Mouse (Mus musculus) liver, embryonic 13.5 days (tissue): ENCODE measurements around the gene Slit3. TPM values are rescaled to one million over a fixed set of nuclear protein-coding genes. Genes with fewer than 3 reads are reported as not detected.

Experiments
- ATAC-seq: fragments of 200-750 bp; cut with Nextera tagmentation; 2 replicates; pipeline ENCODE4 v1.8.0; 2017; ENCODE audit warnings: low read depth, mild to moderate bottlenecking, moderate number of reproducible peaks, moderate library complexity
- DNase-seq: peaks from one replicate; pipeline ENCODE4 v3.0.0; 2022
- H3K27ac ChIP-seq: fragments of 300-500 bp; sonication (generic); 2 replicates; pipeline ENCODE4 v1.5.1; 2015; ENCODE audit warnings: moderate library complexity, mild to moderate bottlenecking, inconsistent platforms
- H3K27me3 ChIP-seq: fragments of 300-500 bp; sonication (generic); 2 replicates; pipeline ENCODE4 v1.6.1; 2015; ENCODE audit warnings: mild to moderate bottlenecking, inconsistent platforms
- H3K36me3 ChIP-seq: fragments of 300-500 bp; sonication (generic); 2 replicates; pipeline ENCODE4 v1.6.1; 2015; ENCODE audit warnings: mild to moderate bottlenecking, inconsistent platforms
- H3K4me1 ChIP-seq: fragments of 300-500 bp; sonication (generic); replicated peaks from 2 replicates; pipeline ENCODE4 v1.6.1; 2015; ENCODE audit warnings: inconsistent platforms
- H3K4me2 ChIP-seq: fragments of 300-500 bp; sonication (generic); 2 replicates; pipeline ENCODE4 v1.6.1; 2015; ENCODE audit warnings: inconsistent platforms, mild to moderate bottlenecking, moderate library complexity
- H3K4me3 ChIP-seq: fragments of 300-500 bp; sonication (generic); replicated peaks from 2 replicates; pipeline ENCODE4 v1.5.1; 2015; ENCODE audit warnings: mild to moderate bottlenecking, inconsistent platforms
- H3K9ac ChIP-seq: fragments of 300-500 bp; sonication (generic); 2 replicates; pipeline ENCODE4 v1.6.1; 2015; ENCODE audit warnings: mild to moderate bottlenecking, inconsistent platforms
- H3K9me3 ChIP-seq: fragments of 300-500 bp; sonication (generic); replicated peaks from 2 replicates; pipeline ENCODE4 v1.6.1; 2016; ENCODE audit warnings: inconsistent platforms
- WGBS: fragments of 180-500 bp; shearing (Covaris S2); methylation state at CpG from one replicate; pipeline ENCODE4 v1.1.7; 2015; ENCODE audit not compliant: insufficient replicate concordance; 5-methylcytosine and 5-hydroxymethylcytosine counted together
- polyA plus RNA-seq: library from polyadenylated mRNA; unstranded; fragments of >200 nt; fragmentation: Nextera tagmentation; extraction: Ambion mirVana; gene quantifications from 2 replicates; pipeline ENCODE4 v1.2.1, GENCODE M21; 2015

The Slit3 gene
- polyA plus RNA-seq, 1 experiment from 2014 or later = 0.44 TPM

DNA sequence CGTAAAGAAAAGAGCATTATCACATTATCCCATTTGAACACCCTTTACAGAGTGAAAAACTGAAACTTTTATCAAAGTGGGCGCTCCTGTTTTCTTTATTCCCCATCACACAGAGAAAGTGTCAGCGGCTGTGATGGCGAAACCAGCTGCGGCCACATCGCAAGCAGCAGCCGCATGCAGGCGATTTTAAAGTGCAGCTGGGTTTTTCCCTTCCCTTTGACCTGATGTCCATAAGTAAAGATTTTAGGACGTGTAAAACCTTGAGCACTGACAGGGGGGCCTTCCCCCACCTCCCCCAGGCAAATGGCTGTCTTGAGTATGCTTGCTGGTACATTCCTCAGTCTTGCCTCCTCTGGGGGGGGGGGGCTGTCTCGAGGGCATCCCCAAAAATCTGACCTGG lies 266.8 kb downstream of the Slit3 start:
- ATAC-seq = no peak
- Histone ChIP-seq H3K27ac (no peak overlapping the region), H3K4me1 (no peaks in the 10 kb centered on the region)

DNA sequence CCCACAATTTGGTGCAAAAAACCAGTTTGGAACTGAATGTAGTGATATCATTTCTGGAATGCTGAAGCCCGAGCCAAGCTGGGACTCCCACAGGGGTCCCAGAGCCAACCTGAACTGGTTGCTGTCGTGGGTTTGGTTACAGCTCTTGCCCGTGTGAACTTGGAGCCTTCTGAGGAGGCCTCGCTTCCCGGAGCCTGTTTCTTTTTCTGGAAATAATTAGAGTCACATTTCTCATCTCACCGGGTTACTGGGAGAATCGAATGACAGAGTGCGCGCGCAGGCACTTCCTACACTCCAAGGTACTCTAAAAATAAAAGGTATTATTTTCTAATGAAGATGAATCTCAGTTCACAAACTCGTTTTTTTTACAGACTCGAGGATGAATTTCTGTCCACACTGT lies 267.4 kb downstream of the Slit3 start:
- Histone ChIP-seq H3K9ac (no peak overlapping the region), H3K4me2 (no peak overlapping the region), H3K27me3 (no peaks in the 10 kb centered on the region), H3K4me3 (no peak overlapping the region), H3K4me1 (no peaks in the 10 kb centered on the region), H3K27ac (no peak overlapping the region), H3K9me3 (no peaks in the 10 kb centered on the region), H3K36me3 (no peaks in the 10 kb centered on the region)
- DNase-seq (no peak), ATAC-seq (no peak)
- WGBS = 67% methylated on average over 12 of the region's 12 CpGs

More for the DNA sequence above, 266.8 kb downstream of the Slit3 start:
- Histone ChIP-seq H3K27me3 (no peaks in the 10 kb centered on the region), H3K4me2 (no peak overlapping the region), H3K4me3 (no peak overlapping the region), H3K9me3 (no peaks in the 10 kb centered on the region), H3K36me3 (no peaks in the 10 kb centered on the region), H3K9ac (no peak overlapping the region)
- DNase-seq = no peak
- WGBS = 76% methylated on average over 10 of the region's 10 CpGs

DNA sequence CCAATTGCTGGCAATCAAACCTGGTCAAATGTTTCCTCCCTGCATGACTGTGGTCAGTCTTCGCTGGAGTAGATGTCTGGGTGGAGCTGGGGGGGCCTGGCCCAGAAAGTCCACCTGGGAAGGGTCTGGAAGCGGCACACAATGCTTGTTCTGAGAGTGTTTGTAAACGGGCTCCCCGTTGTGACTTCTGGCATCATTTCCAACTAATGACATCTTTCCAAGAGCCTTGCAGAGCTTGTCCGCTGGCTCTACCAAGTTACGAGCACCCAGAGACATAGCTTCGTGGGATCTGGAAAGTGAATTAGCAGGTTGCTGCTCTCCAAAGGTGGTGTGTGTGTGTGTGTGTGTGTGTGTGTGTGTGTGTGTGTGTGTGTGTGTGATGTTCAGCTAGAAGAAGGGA lies 268.3 kb downstream of the Slit3 start:
- Histone ChIP-seq H3K4me2 (no peak overlapping the region), H3K27me3 (no peaks in the 10 kb centered on the region), H3K4me1 (no peaks in the 10 kb centered on the region), H3K36me3 (no peaks in the 10 kb centered on the region), H3K9me3 (no peaks in the 10 kb centered on the region), H3K9ac (no peak overlapping the region), H3K4me3 (no peak overlapping the region), H3K27ac (no peak overlapping the region)
- ATAC-seq (no peak), DNase-seq (no peak)
- 67% methylated on average over 7 of the region's 7 CpGs for WGBS

DNA sequence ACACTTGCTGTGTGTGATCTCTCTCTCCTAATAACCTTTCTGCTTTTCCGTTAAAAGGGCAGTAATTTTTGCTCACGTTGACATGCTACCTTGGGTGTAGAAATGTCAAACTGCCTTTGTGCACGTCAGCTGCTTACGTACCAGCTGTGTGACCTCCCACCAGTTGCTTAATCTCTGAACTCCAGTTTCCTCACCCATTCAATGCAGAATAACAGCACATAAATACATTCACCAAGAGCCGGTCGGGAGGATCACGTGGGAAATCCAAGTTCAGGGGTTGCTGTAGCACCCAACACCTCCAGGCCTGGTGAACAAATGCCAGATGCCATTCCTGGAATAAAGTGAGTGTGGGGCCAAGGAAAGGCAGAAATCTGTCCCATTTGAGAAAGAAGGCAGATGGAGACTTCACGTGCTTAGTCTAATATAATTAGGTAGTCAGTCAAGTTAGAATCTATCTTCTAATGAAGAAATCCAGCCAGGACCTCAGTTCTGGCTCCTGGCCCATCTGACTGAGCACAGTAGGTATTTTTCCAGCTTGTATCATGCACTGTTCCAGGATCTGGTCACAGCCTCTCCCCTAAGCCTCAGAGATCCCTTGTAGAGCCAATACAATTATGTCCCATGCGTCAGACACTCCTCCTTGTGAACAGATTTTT lies 268.9 kb downstream of the Slit3 start:
- H3K4me1 ChIP-seq = no peaks in the 10 kb centered on the region
- H3K36me3 ChIP-seq = no peaks in the 10 kb centered on the region
- no peak overlapping the region for H3K4me3 ChIP-seq
- H3K4me2 ChIP-seq = no peak overlapping the region
- no peak overlapping the region for H3K9ac ChIP-seq
- DNase-seq (no peak), ATAC-seq (no peak)
- H3K9me3 ChIP-seq = no peaks in the 10 kb centered on the region
- WGBS = 70% methylated on average over 9 of the region's 9 CpGs
- H3K27ac ChIP-seq = no peak overlapping the region
- no peaks in the 10 kb centered on the region for H3K27me3 ChIP-seq

DNA sequence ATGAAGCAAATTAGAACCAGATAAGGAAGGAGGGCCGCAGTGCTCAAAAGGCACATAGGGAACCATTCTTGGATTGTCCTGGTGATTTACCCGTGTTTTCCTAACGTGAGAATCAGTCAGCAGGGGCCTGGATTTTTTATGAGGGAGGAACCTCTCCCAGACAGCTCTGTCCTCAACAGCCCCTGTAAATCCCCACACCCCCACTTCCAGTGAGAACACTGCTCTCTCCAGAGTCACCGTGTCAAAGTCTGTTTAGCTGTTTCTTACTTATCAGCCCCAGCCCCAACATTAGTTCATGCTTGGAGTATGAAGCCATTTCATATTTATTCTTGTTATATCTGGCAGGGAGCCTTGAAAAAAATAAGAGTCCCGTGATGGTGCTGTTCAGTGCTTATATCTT lies 272.8 kb downstream of the Slit3 start:
- Histone ChIP-seq H3K4me3 (no peak overlapping the region), H3K27ac (no peak overlapping the region), H3K9me3 (no peaks in the 10 kb centered on the region), H3K36me3 (no peaks in the 10 kb centered on the region), H3K27me3 (no peaks in the 10 kb centered on the region), H3K4me1 (no peaks in the 10 kb centered on the region), H3K4me2 (no peak overlapping the region), H3K9ac (no peak overlapping the region)
- 45% methylated on average over 5 of the region's 5 CpGs for WGBS
- ATAC-seq = no peak
- DNase-seq = no peak

DNA sequence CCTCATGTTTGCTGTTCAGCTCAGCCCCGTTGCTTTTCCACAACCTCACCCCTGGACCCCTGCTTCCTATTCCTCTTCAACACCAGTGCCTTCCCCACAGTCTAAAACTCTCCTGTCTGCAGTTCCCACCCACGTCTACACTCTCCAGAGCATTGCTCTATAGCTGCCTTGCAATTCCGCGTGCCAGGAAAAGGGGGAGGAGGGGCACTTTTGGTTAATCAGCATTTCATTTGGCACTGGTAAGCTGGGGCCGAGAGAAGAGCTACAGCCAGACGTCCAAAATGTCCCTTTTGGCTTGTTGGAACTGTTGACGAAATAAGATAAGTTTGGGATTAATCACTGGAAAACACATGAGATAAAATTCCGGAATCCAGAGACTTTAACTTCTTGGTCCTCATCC lies 274.4 kb downstream of the Slit3 start:
- H3K27ac ChIP-seq = no peak overlapping the region
- no peaks in the 10 kb centered on the region for H3K9me3 ChIP-seq
- H3K27me3 ChIP-seq = no peaks in the 10 kb centered on the region
- H3K4me3 ChIP-seq = no peak overlapping the region
- H3K9ac ChIP-seq = no peak overlapping the region
- 58% methylated on average over 8 of the region's 8 CpGs for WGBS
- H3K4me1 ChIP-seq = no peaks in the 10 kb centered on the region
- H3K36me3 ChIP-seq = no peaks in the 10 kb centered on the region
- no peak for DNase-seq
- H3K4me2 ChIP-seq = no peak overlapping the region
- ATAC-seq = no peak

DNA sequence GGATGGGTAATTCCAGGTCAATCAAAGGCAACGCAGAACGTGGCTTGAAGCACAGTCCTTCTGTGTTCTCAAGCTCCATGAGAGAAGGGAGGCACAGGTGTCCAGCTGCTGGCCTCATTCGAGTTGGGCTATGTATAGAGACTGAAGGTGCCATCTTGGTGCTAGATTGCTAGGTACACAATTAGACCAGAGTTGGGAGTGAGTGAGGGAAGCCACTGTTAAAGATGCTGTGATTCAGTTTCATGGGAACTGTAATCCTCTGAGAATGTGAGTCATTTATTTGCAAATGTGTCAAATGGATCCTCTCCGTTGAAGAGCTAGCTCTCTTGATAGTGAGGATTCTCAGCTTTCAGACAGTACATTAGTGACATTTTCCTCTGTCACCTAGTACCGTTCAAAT lies 277.3 kb downstream of the Slit3 start:
- no peaks in the 10 kb centered on the region for H3K4me1 ChIP-seq
- no peak overlapping the region for H3K4me3 ChIP-seq
- H3K27me3 ChIP-seq = no peaks in the 10 kb centered on the region
- H3K4me2 ChIP-seq = no peak overlapping the region
- 64% methylated on average over 5 of the region's 5 CpGs for WGBS
- H3K9me3 ChIP-seq = no peaks in the 10 kb centered on the region
- no peak overlapping the region for H3K27ac ChIP-seq
- DNase-seq (no peak), ATAC-seq (no peak)
- H3K36me3 ChIP-seq = no peaks in the 10 kb centered on the region
- H3K9ac ChIP-seq = no peak overlapping the region

DNA sequence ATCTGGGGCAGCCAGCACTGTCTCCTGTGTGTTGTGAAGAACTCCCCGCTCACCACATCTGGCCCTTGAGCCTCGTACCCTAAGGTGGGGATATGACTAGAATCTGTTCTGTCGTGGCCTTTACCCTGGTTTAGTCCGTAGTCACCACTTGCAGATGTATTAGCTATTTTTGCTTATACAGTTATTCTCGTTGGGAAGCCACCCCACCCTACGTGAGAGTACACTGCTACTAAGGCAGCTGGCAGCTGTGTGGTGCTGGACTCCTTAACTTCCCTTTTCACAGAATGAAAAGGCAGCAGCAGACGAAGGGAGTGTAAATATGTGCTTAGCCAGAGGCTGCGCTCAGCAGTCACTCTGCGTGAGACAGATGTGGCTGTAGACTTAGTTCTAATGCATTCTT lies 282.5 kb downstream of the Slit3 start:
- Histone ChIP-seq H3K9ac (no peak overlapping the region), H3K36me3 (no peaks in the 10 kb centered on the region), H3K9me3 (no peaks in the 10 kb centered on the region), H3K27ac (no peak overlapping the region), H3K4me1 (no peaks in the 10 kb centered on the region), H3K4me2 (no peak overlapping the region), H3K4me3 (no peak overlapping the region), H3K27me3 (peaks cover 6% of the 10 kb centered on the region; the same call in 1 of the 2 replicates)
- ATAC-seq (no peak), DNase-seq (no peak)
- WGBS = 50% methylated on average over 9 of the region's 9 CpGs

DNA sequence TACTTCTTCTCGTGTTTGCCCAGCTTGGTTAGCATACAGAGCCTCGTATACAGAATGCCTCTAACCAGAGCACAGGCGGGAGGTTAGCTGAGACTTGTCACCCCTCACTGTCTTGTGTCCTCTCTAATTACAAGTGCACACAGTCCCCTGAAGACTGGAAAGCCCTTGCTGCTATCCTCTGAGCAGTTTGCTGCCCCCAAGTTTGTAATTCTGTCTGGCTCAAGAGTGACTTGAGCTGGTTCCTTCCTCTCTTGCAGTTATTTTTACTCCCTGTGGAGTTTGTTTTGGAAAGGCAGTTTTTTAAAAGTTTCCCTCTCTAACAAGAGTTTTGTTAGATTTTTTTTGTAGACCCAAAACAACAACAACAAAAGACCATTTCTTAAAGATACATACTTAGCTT lies 285.0 kb downstream of the Slit3 start:
- Histone ChIP-seq H3K4me3 (no peak overlapping the region), H3K27ac (no peak overlapping the region), H3K27me3 (peaks cover 6% of the 10 kb centered on the region; the same call in 1 of the 2 replicates), H3K9ac (no peak overlapping the region), H3K4me2 (no peak overlapping the region), H3K36me3 (no peaks in the 10 kb centered on the region), H3K9me3 (no peaks in the 10 kb centered on the region), H3K4me1 (no peaks in the 10 kb centered on the region)
- no peak for DNase-seq
- WGBS = 39% methylated on average over 3 of the region's 3 CpGs
- no peak for ATAC-seq

DNA sequence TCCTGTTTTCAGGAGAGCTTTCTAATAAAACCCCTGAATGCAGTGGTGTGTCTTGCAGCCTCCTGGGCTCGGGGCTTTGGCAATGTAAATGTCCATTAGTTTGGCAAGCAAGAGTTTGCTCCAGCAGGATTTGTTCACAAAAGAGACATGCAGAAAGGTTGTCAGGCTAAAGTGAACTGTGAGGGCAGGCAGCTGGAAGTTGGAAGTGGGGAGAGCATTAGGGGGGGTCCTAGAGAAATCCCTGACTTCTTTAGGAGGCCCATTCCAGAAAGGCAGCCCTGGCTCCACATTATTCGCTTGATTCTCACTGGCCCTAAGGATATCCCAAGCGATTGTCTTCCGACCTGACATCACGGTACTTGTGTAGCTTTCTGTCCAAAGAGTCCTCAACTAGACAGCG lies 285.5 kb downstream of the Slit3 start:
- Histone ChIP-seq H3K27ac (no peak overlapping the region), H3K4me3 (no peak overlapping the region), H3K4me2 (no peak overlapping the region), H3K9ac (no peak overlapping the region), H3K36me3 (no peaks in the 10 kb centered on the region), H3K4me1 (no peaks in the 10 kb centered on the region), H3K9me3 (no peaks in the 10 kb centered on the region), H3K27me3 (peaks cover 6% of the 10 kb centered on the region; the same call in 1 of the 2 replicates)
- ATAC-seq = no peak
- DNase-seq = no peak
- 64% methylated on average over 6 of the region's 6 CpGs for WGBS

DNA sequence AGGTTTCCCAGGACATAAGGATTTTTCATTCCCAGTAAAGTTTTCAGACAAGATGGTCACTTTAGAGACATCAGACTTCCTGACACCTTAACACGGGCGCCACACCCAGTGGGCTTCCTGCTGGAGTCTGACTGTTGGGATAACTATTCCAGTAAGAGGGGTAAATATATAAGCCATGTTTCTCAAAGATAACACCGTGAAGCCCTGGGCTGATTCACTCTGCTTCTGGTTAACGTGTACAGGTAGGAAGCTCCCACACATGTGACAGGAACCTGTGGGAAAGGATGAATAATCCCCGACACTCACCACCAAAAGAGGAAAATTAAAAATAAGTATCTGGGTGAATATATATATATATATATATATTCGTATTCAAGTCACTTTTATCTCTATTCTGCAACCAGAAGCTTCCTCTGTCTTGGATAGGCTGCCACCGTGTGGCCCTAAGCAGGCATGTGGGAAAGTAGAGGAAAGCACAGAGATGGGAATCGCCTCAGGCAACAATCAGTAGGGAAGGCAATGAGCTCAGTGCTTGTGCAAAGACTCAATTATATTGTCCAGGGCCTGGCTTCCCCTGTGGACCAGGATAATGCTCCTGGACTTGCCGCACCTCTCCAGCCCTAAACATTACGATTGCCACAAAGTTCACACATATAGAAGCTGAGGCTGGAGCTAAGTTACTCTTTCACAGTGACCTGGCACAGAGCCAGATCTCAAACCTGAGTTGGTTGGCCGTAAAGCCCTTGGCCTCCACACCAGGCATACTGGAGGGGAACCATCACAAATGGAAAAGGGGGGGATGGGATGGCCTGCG lies 286.5 kb downstream of the Slit3 start:
- H3K9ac ChIP-seq = no peak overlapping the region
- ATAC-seq = no peak
- no peak overlapping the region for H3K4me3 ChIP-seq
- H3K36me3 ChIP-seq = no peaks in the 10 kb centered on the region
- DNase-seq = no peak
- H3K9me3 ChIP-seq = no peaks in the 10 kb centered on the region
- H3K4me2 ChIP-seq = no peak overlapping the region
- 46% methylated on average over 12 of the region's 12 CpGs for WGBS
- peaks cover 6% of the 10 kb centered on the region; the same call in 1 of the 2 replicates for H3K27me3 ChIP-seq
- no peak overlapping the region for H3K27ac ChIP-seq
- H3K4me1 ChIP-seq = no peaks in the 10 kb centered on the region

DNA sequence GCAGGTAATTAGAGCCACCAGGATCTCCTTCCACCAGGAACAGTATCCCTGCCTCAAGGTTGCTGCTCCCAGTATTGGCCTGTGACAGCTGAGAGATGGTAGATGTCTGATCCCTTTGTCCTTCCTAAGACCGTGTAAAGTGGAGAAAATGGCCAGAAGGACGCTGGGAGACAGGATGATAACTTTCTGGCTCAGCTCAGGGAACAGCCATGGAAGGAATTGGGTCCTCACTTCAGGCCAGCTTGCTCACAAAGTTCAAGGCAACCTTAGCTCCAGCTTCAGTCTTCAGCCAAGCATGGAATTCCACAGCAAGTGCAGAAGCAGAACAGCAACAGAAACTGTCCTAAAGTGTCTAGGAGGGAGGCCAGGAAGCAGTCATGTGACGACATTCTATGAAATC lies 289.4 kb downstream of the Slit3 start:
- H3K4me3 ChIP-seq = no peak overlapping the region
- ATAC-seq = no peak
- no peak overlapping the region for H3K4me2 ChIP-seq
- H3K9ac ChIP-seq = no peak overlapping the region
- H3K9me3 ChIP-seq = no peaks in the 10 kb centered on the region
- DNase-seq = no peak
- H3K27me3 ChIP-seq = 0 out of 2 replicates have a peak, but pooled peaks cover 3% of the 10 kb centered on the region
- H3K36me3 ChIP-seq = no peaks in the 10 kb centered on the region
- 44% methylated on average over 3 of the region's 3 CpGs for WGBS
- no peak overlapping the region for H3K27ac ChIP-seq
- H3K4me1 ChIP-seq = no peaks in the 10 kb centered on the region
